Mouse (Mus musculus): ENCODE data around the gene Ebp. TPM values are rescaled to one million over a fixed set of nuclear protein-coding genes. Genes with fewer than 3 reads are reported as not detected.
A peak's percentile ranks its signal among the peaks of the same experiment; 100 is the strongest.

Gene Ebp
- 38.1 and 39.3 TPM in 2 replicates for polyA plus RNA-seq (2014; fragmentation: Nextera tagmentation; extraction: Ambion mirVana)

GRCm38 (mm10) chrX:8193419-8193723, at the start of gene Ebp:
Gene Ebp (minus strand): TSS chrX:8193512.
- Histone ChIP-seq H3K9me3 (ENCODE audit: control insufficient read depth, low read length) (no peaks in the 10 kb centered on the region), H3K9ac (ENCODE audit: low read depth, low read length) (peak within 1 kb of the TSS; percentile 55), H3K27ac (ENCODE audit: low read depth, low read length) (peak within 1 kb of the TSS; percentile 71), H3K27me3 (ENCODE audit: control insufficient read depth, insufficient read depth, low read length) (no peaks in the 10 kb centered on the region), H3K4me2 (replicated peaks; ENCODE audit: low read depth, low read length) (peak within 1 kb of the TSS; percentile 64), H3K4me3 (ENCODE audit: low read depth, low read length) (peak within 1 kb of the TSS; percentile 48), H3K4me1 (replicated peaks; ENCODE audit: control insufficient read depth, insufficient read depth, low read length) (no peaks in the 10 kb centered on the region), H3K36me3 (ENCODE audit: control insufficient read depth, insufficient read depth, low read length) (no peaks in the 10 kb centered on the region)
- DNase-seq (ENCODE audit: low spot score) (no peak), ATAC-seq (ENCODE audit: low FRiP score) (peak; percentile 56)
- WGBS, result 22% methylated on average over 10 of the region's 10 CpGs

- Histone ChIP-seq H3K4me1 (replicated peaks; ENCODE audit: control insufficient read depth, insufficient read depth, low read length) (no peaks in the 10 kb centered on the region), H3K36me3 (ENCODE audit: control insufficient read depth, insufficient read depth, low read length) (no peaks in the 10 kb centered on the region), H3K4me3 (ENCODE audit: low read depth, low read length) (no peak overlapping the region), H3K9me3 (ENCODE audit: control insufficient read depth, low read length) (no peaks in the 10 kb centered on the region), H3K27me3 (ENCODE audit: control insufficient read depth, insufficient read depth, low read length) (no peaks in the 10 kb centered on the region), H3K4me2 (replicated peaks; ENCODE audit: low read depth, low read length) (no peak overlapping the region), H3K9ac (ENCODE audit: low read depth, low read length) (no peak overlapping the region), H3K27ac (ENCODE audit: low read depth, low read length) (no peak overlapping the region)
- no peak for DNase-seq (ENCODE audit: low spot score)
- ATAC-seq (ENCODE audit: low FRiP score), result no peak
- 62% methylated on average over 13 of the region's 13 CpGs for WGBS
Observed at GRCm38 (mm10) chrX:8238804-8239395, 45.6 kb upstream of the Ebp start.

- Histone ChIP-seq H3K9ac (ENCODE audit: low read depth, low read length) (no peak overlapping the region), H3K27me3 (ENCODE audit: control insufficient read depth, insufficient read depth, low read length) (no peaks in the 10 kb centered on the region), H3K27ac (ENCODE audit: low read depth, low read length) (no peak overlapping the region), H3K9me3 (ENCODE audit: control insufficient read depth, low read length) (no peaks in the 10 kb centered on the region), H3K4me2 (replicated peaks; ENCODE audit: low read depth, low read length) (no peak overlapping the region), H3K4me1 (replicated peaks; ENCODE audit: control insufficient read depth, insufficient read depth, low read length) (no peaks in the 10 kb centered on the region), H3K4me3 (ENCODE audit: low read depth, low read length) (no peak overlapping the region), H3K36me3 (ENCODE audit: control insufficient read depth, insufficient read depth, low read length) (no peaks in the 10 kb centered on the region)
- no peak for DNase-seq (ENCODE audit: low spot score)
- 93% methylated on average over 2 of the region's 2 CpGs for WGBS
- no peak for ATAC-seq (ENCODE audit: low FRiP score)
Observed at GRCm38 (mm10) chrX:8236704-8237103, 43.4 kb upstream of the Ebp start.

- Histone ChIP-seq H3K4me1 (replicated peaks; ENCODE audit: control insufficient read depth, insufficient read depth, low read length) (no peaks in the 10 kb centered on the region), H3K36me3 (ENCODE audit: control insufficient read depth, insufficient read depth, low read length) (no peaks in the 10 kb centered on the region), H3K27ac (ENCODE audit: low read depth, low read length) (no peak overlapping the region), H3K9ac (ENCODE audit: low read depth, low read length) (no peak overlapping the region), H3K4me3 (ENCODE audit: low read depth, low read length) (no peak overlapping the region), H3K9me3 (ENCODE audit: control insufficient read depth, low read length) (no peaks in the 10 kb centered on the region), H3K4me2 (replicated peaks; ENCODE audit: low read depth, low read length) (no peak overlapping the region), H3K27me3 (ENCODE audit: control insufficient read depth, insufficient read depth, low read length) (no peaks in the 10 kb centered on the region)
- no peak for DNase-seq (ENCODE audit: low spot score)
- no peak for ATAC-seq (ENCODE audit: low FRiP score)
- 86% methylated on average over 3 of the region's 3 CpGs for WGBS
Observed at GRCm38 (mm10) chrX:8233602-8234001, 40.3 kb upstream of the Ebp start.

- WGBS, result 68% methylated on average over 4 of the region's 4 CpGs
- Histone ChIP-seq H3K9me3 (ENCODE audit: control insufficient read depth, low read length) (no peaks in the 10 kb centered on the region), H3K4me2 (replicated peaks; ENCODE audit: low read depth, low read length) (no peak overlapping the region), H3K9ac (ENCODE audit: low read depth, low read length) (no peak overlapping the region), H3K27ac (ENCODE audit: low read depth, low read length) (no peak overlapping the region), H3K4me3 (ENCODE audit: low read depth, low read length) (no peak overlapping the region), H3K4me1 (replicated peaks; ENCODE audit: control insufficient read depth, insufficient read depth, low read length) (no peaks in the 10 kb centered on the region), H3K27me3 (ENCODE audit: control insufficient read depth, insufficient read depth, low read length) (no peaks in the 10 kb centered on the region), H3K36me3 (ENCODE audit: control insufficient read depth, insufficient read depth, low read length) (no peaks in the 10 kb centered on the region)
- DNase-seq (ENCODE audit: low spot score) (no peak), ATAC-seq (ENCODE audit: low FRiP score) (no peak)
Observed at GRCm38 (mm10) chrX:8230272-8230671, 37.0 kb upstream of the Ebp start.

- no peaks in the 10 kb centered on the region for H3K4me1 ChIP-seq (replicated peaks; ENCODE audit: control insufficient read depth, insufficient read depth, low read length)
- 88% methylated on average over 7 of the region's 7 CpGs for WGBS
- H3K27me3 ChIP-seq (ENCODE audit: control insufficient read depth, insufficient read depth, low read length), result no peaks in the 10 kb centered on the region
- no peak overlapping the region for H3K4me2 ChIP-seq (replicated peaks; ENCODE audit: low read depth, low read length)
- DNase-seq (ENCODE audit: low spot score) (no peak), ATAC-seq (ENCODE audit: low FRiP score) (no peak)
- no peak overlapping the region for H3K27ac ChIP-seq (ENCODE audit: low read depth, low read length)
- no peak overlapping the region for H3K9ac ChIP-seq (ENCODE audit: low read depth, low read length)
- no peaks in the 10 kb centered on the region for H3K9me3 ChIP-seq (ENCODE audit: control insufficient read depth, low read length)
- H3K36me3 ChIP-seq (ENCODE audit: control insufficient read depth, insufficient read depth, low read length), result no peaks in the 10 kb centered on the region
- no peak overlapping the region for H3K4me3 ChIP-seq (ENCODE audit: low read depth, low read length)
Observed at GRCm38 (mm10) chrX:8223473-8223872, 30.2 kb upstream of the Ebp start.

GRCm38 (mm10) chrX:8222678-8223421, 29.5 kb upstream of the Ebp start:
- Histone ChIP-seq H3K9me3 (ENCODE audit: control insufficient read depth, low read length) (no peaks in the 10 kb centered on the region), H3K27ac (ENCODE audit: low read depth, low read length) (no peak overlapping the region), H3K9ac (ENCODE audit: low read depth, low read length) (no peak overlapping the region), H3K4me2 (replicated peaks; ENCODE audit: low read depth, low read length) (no peak overlapping the region), H3K27me3 (ENCODE audit: control insufficient read depth, insufficient read depth, low read length) (no peaks in the 10 kb centered on the region), H3K4me1 (replicated peaks; ENCODE audit: control insufficient read depth, insufficient read depth, low read length) (no peaks in the 10 kb centered on the region), H3K4me3 (ENCODE audit: low read depth, low read length) (no peak overlapping the region), H3K36me3 (ENCODE audit: control insufficient read depth, insufficient read depth, low read length) (no peaks in the 10 kb centered on the region)
- WGBS, result 67% methylated on average over 7 of the region's 7 CpGs
- ATAC-seq (ENCODE audit: low FRiP score) (no peak), DNase-seq (ENCODE audit: low spot score) (no peak)

GRCm38 (mm10) chrX:8222296-8222677, 29.0 kb upstream of the Ebp start:
- Histone ChIP-seq H3K4me2 (replicated peaks; ENCODE audit: low read depth, low read length) (no peak overlapping the region), H3K4me1 (replicated peaks; ENCODE audit: control insufficient read depth, insufficient read depth, low read length) (no peaks in the 10 kb centered on the region), H3K9me3 (ENCODE audit: control insufficient read depth, low read length) (no peaks in the 10 kb centered on the region), H3K27me3 (ENCODE audit: control insufficient read depth, insufficient read depth, low read length) (no peaks in the 10 kb centered on the region), H3K4me3 (ENCODE audit: low read depth, low read length) (no peak overlapping the region), H3K9ac (ENCODE audit: low read depth, low read length) (no peak overlapping the region), H3K36me3 (ENCODE audit: control insufficient read depth, insufficient read depth, low read length) (no peaks in the 10 kb centered on the region), H3K27ac (ENCODE audit: low read depth, low read length) (no peak overlapping the region)
- WGBS, result 83% methylated on average over 3 of the region's 3 CpGs
- no peak for ATAC-seq (ENCODE audit: low FRiP score)
- DNase-seq (ENCODE audit: low spot score), result no peak

- Histone ChIP-seq H3K4me2 (replicated peaks; ENCODE audit: low read depth, low read length) (no peak overlapping the region), H3K27ac (ENCODE audit: low read depth, low read length) (no peak overlapping the region), H3K9me3 (ENCODE audit: control insufficient read depth, low read length) (no peaks in the 10 kb centered on the region), H3K27me3 (ENCODE audit: control insufficient read depth, insufficient read depth, low read length) (no peaks in the 10 kb centered on the region), H3K4me3 (ENCODE audit: low read depth, low read length) (no peak overlapping the region), H3K36me3 (ENCODE audit: control insufficient read depth, insufficient read depth, low read length) (no peaks in the 10 kb centered on the region), H3K9ac (ENCODE audit: low read depth, low read length) (no peak overlapping the region), H3K4me1 (replicated peaks; ENCODE audit: control insufficient read depth, insufficient read depth, low read length) (no peaks in the 10 kb centered on the region)
- no peak for ATAC-seq (ENCODE audit: low FRiP score)
- WGBS, result 21% methylated on average over 8 of the region's 8 CpGs
- no peak for DNase-seq (ENCODE audit: low spot score)
Observed at GRCm38 (mm10) chrX:8219651-8220050, 26.3 kb upstream of the Ebp start.
